Mouse (Mus musculus) heart, embryonic 14.5 days (tissue): ENCODE results near the gene Ccdc162. TPM values are rescaled to one million over a fixed set of nuclear protein-coding genes. Genes with fewer than 3 reads are reported as not detected.
"Not testable (repeated sequence)": the region's sequence is repeated elsewhere in the genome, so short reads cannot be mapped to it uniquely, and the experiment has no call there.

Source experiments
- ATAC-seq: fragments of 200-750 bp; cut with Nextera tagmentation; 2 replicates; pipeline ENCODE4 v1.8.0; 2017; ENCODE audit warnings: low read depth, moderate TSS enrichment; ENCODE audit not compliant: insufficient number of reproducible peaks, insufficient read depth, low FRiP score
- H3K27ac ChIP-seq, 2 experiments: fragments of 200-500 bp in 1 of 2; fragments of 300-500 bp in 1 of 2; sonication (generic) in 1 of 2; replicated peaks in 1 of 2; 2 replicates each; pipeline ENCODE4 v1.5.1; 2012 to 2014; ENCODE audit warnings: low read depth in 2 of 2, low read length in 2 of 2, control low read depth in 1 of 2, mild to moderate bottlenecking in 1 of 2, mixed read lengths in 1 of 2; ENCODE audit not compliant: control insufficient read depth in 1 of 2, insufficient read depth in 1 of 2
- H3K27me3 ChIP-seq: fragments of 300-500 bp; sonication (generic); 2 replicates; pipeline ENCODE4 v1.6.1; 2014; ENCODE audit warnings: mild to moderate bottlenecking, low read length, control low read depth; ENCODE audit not compliant: control insufficient read depth, insufficient read depth
- H3K36me3 ChIP-seq: fragments of 300-500 bp; sonication (generic); 2 replicates; pipeline ENCODE4 v1.6.1; 2014; ENCODE audit warnings: mild to moderate bottlenecking, control low read depth, low read length, mixed read lengths; ENCODE audit not compliant: control insufficient read depth, insufficient read depth
- H3K4me1 ChIP-seq, 2 experiments: fragments of 200-500 bp in 1 of 2; fragments of 300-500 bp in 1 of 2; sonication (generic) in 1 of 2; 2 replicates each; pipeline ENCODE4 v1.6.1; 2012 to 2014; ENCODE audit warnings: low read length in 2 of 2, control low read depth in 1 of 2, mixed read lengths in 1 of 2; ENCODE audit not compliant: control insufficient read depth in 2 of 2, insufficient read depth in 2 of 2
- H3K4me2 ChIP-seq: fragments of 300-500 bp; sonication (generic); 2 replicates; pipeline ENCODE4 v1.6.1; 2014; ENCODE audit warnings: mild to moderate bottlenecking, low read length
- H3K4me3 ChIP-seq, 2 experiments: fragments of 200-500 bp in 1 of 2; fragments of 300-500 bp in 1 of 2; sonication (generic) in 1 of 2; 2 replicates each; pipeline ENCODE4 v1.5.1; 2012 to 2014; ENCODE audit warnings: low read length in 2 of 2, mild to moderate bottlenecking in 2 of 2, control low read depth in 1 of 2, low read depth in 1 of 2, moderate library complexity in 1 of 2; ENCODE audit not compliant: control insufficient read depth in 1 of 2, insufficient read depth in 1 of 2
- H3K9ac ChIP-seq: fragments of 300-500 bp; sonication (generic); 2 replicates; pipeline ENCODE4 v1.6.1; 2014; ENCODE audit warnings: mild to moderate bottlenecking, low read length
- H3K9me3 ChIP-seq: fragments of 300-500 bp; sonication (generic); 2 replicates; pipeline ENCODE4 v1.6.1; 2016; ENCODE audit warnings: low read length, control low read depth; ENCODE audit not compliant: control insufficient read depth
- whole genome bisulfite sequencing: fragments of 180-500 bp; shearing (Covaris S2); extraction: QIAGEN DNeasy Blood & Tissue Kit; methylation state at CpG from one replicate; pipeline ENCODE4 v1.1.7; 2014; 5-methylcytosine and 5-hydroxymethylcytosine counted together
- polyA plus RNA-seq: library from polyadenylated mRNA; unstranded; fragments of >200 nt; fragmentation: Nextera tagmentation; extraction: Ambion mirVana; gene quantifications from 2 replicates; pipeline ENCODE4 v1.2.1, GENCODE M21; 2014

Ccdc162 gene
- polyA plus RNA-seq, 1 experiment from 2014 or later = 0.20 TPM

GRCm38 (mm10) chr10:41519640-41520409 lies 196.6 kb downstream of the Ccdc162 start:
- WGBS = under 1% methylated on average over 64 of the region's 65 CpGs
- peak overlapping the region; percentile 97 to 98 for H3K27ac ChIP-seq
- peaks cover 5 to 32% of the 10 kb centered on the region in 2 experiments; a peak in 3 of 4 replicates for H3K4me1 ChIP-seq
- H3K9me3 ChIP-seq = no peaks in the 10 kb centered on the region
- peak; percentile 43 for ATAC-seq
- peak overlapping the region; percentile 87 for H3K4me2 ChIP-seq
- H3K9ac ChIP-seq = peak overlapping the region; percentile 94
- peak overlapping the region; percentile 95 to 97 for H3K4me3 ChIP-seq
- no peaks in the 10 kb centered on the region for H3K27me3 ChIP-seq
- H3K36me3 ChIP-seq = peaks cover 25% of the 10 kb centered on the region

DNA sequence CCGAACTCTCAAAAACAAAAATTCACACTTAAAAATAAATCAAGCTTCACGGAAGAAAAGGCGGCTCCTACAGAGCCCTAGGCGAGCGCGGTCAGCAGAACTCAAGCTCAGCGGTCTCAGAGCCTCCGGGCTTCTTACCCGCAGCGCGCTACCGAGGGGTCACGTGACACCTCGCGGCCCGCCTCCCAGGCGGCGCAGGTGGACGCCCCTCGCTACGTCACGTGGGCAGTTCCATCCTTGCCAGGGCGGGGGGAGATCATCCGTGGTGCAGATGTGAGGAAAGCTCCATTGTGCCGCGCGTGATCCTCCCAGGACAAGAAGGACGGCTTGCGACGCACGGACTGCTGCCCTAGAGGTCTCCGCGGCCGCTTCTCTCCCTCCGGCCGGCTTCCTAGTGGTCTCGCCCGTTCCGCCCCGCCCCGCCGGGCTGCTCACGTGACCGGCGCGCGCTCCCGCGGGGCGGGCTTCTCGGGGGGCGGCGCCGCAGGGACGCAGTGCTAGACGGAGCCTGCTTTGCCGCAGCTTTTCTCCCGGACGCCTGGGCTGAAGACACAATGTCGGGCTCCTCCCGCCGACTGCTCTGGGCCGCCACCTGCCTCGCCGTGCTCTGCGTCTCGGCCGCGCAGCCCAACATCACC lies 197.3 kb downstream of the Ccdc162 start, which contains the start of gene Cd164:
Gene Cd164, plus strand, starts transcription at position 434 of the 638 bp plus-strand sequence.
- Histone ChIP-seq H3K4me2 (peak within 1 kb of the TSS; percentile 87), H3K27me3 (no peaks in the 10 kb centered on the region), H3K9ac (peak within 1 kb of the TSS; percentile 94), H3K4me3 (peak within 1 kb of the TSS; percentile 95 to 97), H3K36me3 (peaks cover 18% of the 10 kb centered on the region), H3K4me1 (peaks cover 7 to 39% of the 10 kb centered on the region in 2 experiments; a peak in 3 of 4 replicates), H3K27ac (peak within 1 kb of the TSS; percentile 97 to 98), H3K9me3 (no peaks in the 10 kb centered on the region)
- ATAC-seq = peak; percentile 93
- WGBS = under 1% methylated on average over 67 of the region's 69 CpGs

DNA sequence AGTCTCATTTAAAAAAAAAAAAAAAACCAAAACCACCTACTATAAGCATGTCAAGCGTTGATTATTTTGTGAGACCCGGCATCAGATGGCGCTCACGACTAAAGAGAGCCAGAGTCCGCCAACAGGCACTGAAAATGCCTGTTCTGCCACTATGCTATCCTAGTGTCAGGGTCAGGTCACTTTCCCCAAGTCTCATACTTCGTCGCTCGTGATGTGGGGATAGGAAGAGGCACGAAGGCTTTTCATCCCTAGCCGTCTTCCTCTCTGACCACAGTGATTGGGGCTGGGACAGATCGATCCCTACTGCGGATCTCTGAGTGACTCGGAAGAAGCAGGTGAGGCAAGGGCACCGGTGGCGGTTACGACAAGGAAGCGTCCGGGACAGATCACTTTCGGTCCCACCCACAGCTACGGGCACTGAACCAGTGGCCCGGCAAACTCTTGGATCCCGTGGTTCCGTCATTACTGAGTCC lies 197.9 kb downstream of the Ccdc162 start:
- ATAC-seq = peak; percentile 44
- Histone ChIP-seq H3K9me3 (no peaks in the 10 kb centered on the region), H3K36me3 (peaks cover 13% of the 10 kb centered on the region), H3K9ac (peak overlapping the region; percentile 94), H3K4me3 (peak overlapping the region; percentile 95 to 97), H3K4me1 (peaks cover 7 to 38% of the 10 kb centered on the region in 2 experiments; a peak in 3 of 4 replicates), H3K27ac (peak overlapping the region; percentile 92 to 97), H3K27me3 (no peaks in the 10 kb centered on the region), H3K4me2 (peak overlapping the region; percentile 87)
- under 1% methylated on average over 23 of the region's 23 CpGs for WGBS

- Histone ChIP-seq H3K9me3 (no peaks in the 10 kb centered on the region), H3K27ac (no peak overlapping the region), H3K9ac (no peak overlapping the region), H3K27me3 (no peaks in the 10 kb centered on the region), H3K4me3 (no peak overlapping the region), H3K4me1 (peaks cover 2 to 12% of the 10 kb centered on the region in 2 experiments; a peak in 1 of 4 replicates), H3K4me2 (no peak overlapping the region), H3K36me3 (no peaks in the 10 kb centered on the region)
- ATAC-seq = no peak
These were observed 201.5 kb downstream of the Ccdc162 start for GRCm38 (mm10) chr10:41514921-41515320.

DNA sequence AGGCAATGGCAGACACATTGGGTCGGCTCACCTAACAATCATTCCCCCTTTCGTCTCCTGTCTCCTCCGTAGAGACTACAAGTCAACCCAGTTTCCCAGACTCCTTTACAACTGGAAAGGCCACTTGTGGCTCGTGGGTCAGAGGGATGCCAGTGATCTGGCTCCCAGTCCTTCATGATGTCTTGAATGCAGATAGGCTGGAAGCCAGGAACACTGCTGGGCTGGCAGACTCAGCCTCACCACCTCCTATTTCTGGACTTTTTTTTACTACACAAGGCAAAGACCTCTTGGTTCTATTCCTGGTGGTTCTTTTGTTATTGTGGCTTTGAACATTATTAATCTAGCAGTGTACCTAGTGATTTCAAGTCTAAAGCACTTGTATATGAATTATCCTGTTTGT lies 202.1 kb downstream of the Ccdc162 start:
- whole genome bisulfite sequencing = 47% methylated on average over 4 of the region's 4 CpGs
- Histone ChIP-seq H3K4me2 (no peak overlapping the region), H3K27me3 (no peaks in the 10 kb centered on the region), H3K4me1 (peaks cover 2 to 12% of the 10 kb centered on the region in 2 experiments; a peak in 1 of 4 replicates), H3K36me3 (no peaks in the 10 kb centered on the region), H3K9ac (no peak overlapping the region), H3K4me3 (no peak overlapping the region), H3K27ac (no peak overlapping the region), H3K9me3 (no peaks in the 10 kb centered on the region)
- ATAC-seq = no peak

DNA sequence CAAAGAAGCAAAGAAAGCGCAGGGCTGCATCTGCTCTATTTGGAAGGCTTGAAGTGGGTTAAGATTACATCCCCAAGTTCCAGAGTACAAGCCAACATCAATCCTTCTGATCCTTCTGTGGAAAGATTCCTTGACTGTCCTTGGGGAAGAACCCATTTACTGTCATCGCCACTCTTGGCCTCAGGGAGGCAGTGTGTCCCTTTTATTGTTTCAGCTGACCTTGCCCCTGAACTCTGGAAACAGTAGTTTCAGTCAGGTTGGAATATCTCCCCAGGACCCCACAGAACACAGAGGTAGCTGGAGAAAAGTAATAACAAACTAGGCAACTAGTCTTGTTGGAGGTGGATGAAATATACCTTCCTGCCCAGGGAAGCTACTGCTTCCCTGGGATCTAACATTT lies 207.3 kb downstream of the Ccdc162 start:
- Histone ChIP-seq H3K36me3 (no peaks in the 10 kb centered on the region), H3K9ac (no peak overlapping the region), H3K4me2 (no peak overlapping the region), H3K27me3 (no peaks in the 10 kb centered on the region), H3K4me1 (0 out of 4 replicates have a peak, but pooled peaks cover under 1 to 2% of the 10 kb centered on the region in 2 experiments), H3K9me3 (no peaks in the 10 kb centered on the region), H3K4me3 (no peak overlapping the region), H3K27ac (no peak overlapping the region)
- no peak for ATAC-seq
- 23% methylated on average over 2 of the region's 2 CpGs for WGBS

DNA sequence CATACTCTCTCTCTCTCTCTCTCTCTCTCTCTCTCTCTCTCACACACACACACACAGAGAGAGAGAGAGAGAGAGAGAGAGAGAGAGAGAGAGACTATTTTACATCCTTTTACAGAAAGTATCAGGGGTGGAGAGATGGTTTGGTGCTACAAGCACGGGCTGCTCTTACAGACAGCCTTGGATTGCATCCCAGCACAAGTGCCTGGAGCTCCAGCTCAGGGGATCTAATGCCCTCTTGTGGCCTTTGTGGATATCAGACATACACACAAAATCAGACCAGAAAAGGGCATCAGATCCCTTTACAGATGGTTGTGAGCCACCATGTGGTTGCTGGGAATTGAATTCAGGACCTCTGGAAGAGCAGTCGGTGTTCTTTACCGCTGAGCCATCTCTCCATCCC lies 211.0 kb downstream of the Ccdc162 start:
- not testable (repeated sequence) for H3K36me3 ChIP-seq, H3K4me3 ChIP-seq, H3K4me1 ChIP-seq, H3K27me3 ChIP-seq, H3K27ac ChIP-seq, H3K9ac ChIP-seq, H3K4me2 ChIP-seq, ATAC-seq, H3K9me3 ChIP-seq
- WGBS = 3% methylated on average over 3 of the region's 3 CpGs
